Mouse (Mus musculus): ENCODE data around the gene M1ap. TPM values are rescaled to one million over a fixed set of nuclear protein-coding genes. Genes with fewer than 3 reads are reported as not detected.

Gene M1ap
- polyA plus RNA-seq, 1 experiment from 2014 or later = 0.22 TPM

- H3K4me1 ChIP-seq (replicated peaks) = peaks cover 50% of the 10 kb centered on the region
- no peaks in the 10 kb centered on the region for H3K9me3 ChIP-seq
- WGBS = under 1% methylated on average over 31 of the region's 31 CpGs
- H3K27ac ChIP-seq = peak overlapping the region; percentile 84
- peak; percentile 68 for DNase-seq (ENCODE audit: low spot score)
- peaks cover 85% of the 10 kb centered on the region for H3K27me3 ChIP-seq (ENCODE audit: insufficient read depth, poor library complexity, severe bottlenecking)
- H3K36me3 ChIP-seq = no peaks in the 10 kb centered on the region
- peak overlapping the region; percentile 69 for H3K4me3 ChIP-seq
Observed at GRCm38 (mm10) chr6:83032769-83033191, 86.1 kb downstream of the M1ap start.

DNA sequence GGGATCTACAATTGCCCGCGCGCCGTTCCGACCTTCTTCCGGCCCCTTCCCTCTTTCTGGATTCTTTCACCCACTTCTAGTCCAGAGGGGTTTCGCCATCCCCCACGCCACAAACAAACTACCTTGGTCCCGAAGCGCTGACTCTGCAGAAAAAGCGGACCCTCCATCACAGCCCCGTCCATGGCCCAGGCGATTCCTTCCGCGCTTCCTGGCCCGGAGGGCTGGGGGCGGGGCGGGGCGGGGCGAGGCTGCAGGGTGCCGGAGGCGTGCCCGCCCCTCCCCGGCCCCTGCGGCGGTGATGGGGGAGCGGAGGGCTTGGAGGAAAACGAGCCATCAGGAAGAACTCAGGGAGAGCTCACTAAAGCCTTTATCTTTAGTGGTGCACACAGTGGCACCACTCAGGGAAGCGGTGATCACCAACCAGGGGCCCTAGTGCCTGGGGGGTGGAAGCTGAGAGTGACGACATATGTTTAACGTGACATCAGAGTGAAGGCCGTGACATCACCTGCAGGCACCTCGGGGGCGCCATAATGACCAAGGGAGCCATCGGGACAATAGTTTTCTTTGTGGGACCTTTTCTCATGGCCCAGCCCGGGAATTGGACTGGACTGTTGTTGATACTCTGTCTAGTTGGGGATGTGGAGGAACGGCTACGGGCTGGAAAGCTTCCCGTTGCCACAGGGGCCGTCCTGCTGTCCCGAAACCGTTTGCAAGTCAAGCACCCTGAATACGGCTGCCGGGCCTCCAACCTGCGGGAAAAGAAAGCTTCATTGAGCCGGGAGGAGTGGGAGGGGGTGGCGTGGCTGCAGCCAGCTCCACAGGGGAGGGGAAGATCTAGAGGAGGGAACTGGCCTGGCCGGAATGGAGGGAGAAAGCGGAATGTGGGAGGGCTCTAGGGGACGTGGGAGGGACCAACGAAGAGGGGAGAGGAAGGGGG lies 86.8 kb downstream of the M1ap start, which contains the start of the genes Dok1 and Loxl3:
Gene Dok1 (minus strand): TSS at position 223 of the 937 bp plus-strand sequence.
Gene Loxl3 (plus strand): TSS at position 925 of the 937 bp plus-strand sequence.
- no peaks in the 10 kb centered on the region for H3K9me3 ChIP-seq
- no peaks in the 10 kb centered on the region for H3K36me3 ChIP-seq
- WGBS = under 1% methylated on average over 51 of the region's 51 CpGs
- peak; percentile 79 for DNase-seq (ENCODE audit: low spot score)
- peak within 1 kb of the TSS; percentile 84 for H3K27ac ChIP-seq
- H3K27me3 ChIP-seq (ENCODE audit: insufficient read depth, poor library complexity, severe bottlenecking) = peaks cover 82% of the 10 kb centered on the region
- peaks cover 55% of the 10 kb centered on the region for H3K4me1 ChIP-seq (replicated peaks)
- peak within 1 kb of the TSS; percentile 69 for H3K4me3 ChIP-seq

DNA sequence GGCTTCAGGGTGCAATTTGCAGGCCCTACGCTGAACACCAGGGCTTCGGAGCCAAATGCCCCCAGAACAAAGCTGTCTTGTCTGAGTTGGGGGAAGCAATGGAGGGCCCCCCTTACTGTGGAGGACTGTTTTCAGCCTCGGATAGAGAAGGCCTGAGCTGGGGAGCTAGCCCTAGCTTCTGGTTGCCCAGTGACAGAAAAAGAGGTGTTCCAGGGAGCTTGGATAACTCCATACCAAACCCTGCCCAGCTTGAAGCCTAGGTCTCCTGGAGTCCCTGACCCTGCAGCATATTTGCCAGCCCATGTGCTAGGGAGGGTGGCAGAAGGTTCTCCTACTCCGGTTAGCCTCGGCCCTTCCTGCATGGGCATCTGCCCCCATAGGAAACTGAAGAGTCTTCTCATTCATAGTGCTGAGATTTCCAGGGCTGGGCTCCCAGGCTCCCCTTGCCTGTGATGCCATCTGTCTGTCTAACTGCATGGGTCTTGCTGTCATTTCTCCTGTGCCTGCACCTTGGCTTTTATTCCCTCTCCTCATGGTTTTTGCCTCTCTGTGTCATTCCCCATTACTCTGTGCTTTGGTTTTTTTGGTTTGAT lies 87.9 kb downstream of the M1ap start:
- Histone ChIP-seq H3K4me1 (replicated peaks) (peaks cover 60% of the 10 kb centered on the region), H3K27me3 (ENCODE audit: insufficient read depth, poor library complexity, severe bottlenecking) (peaks cover 72% of the 10 kb centered on the region)
- WGBS = 10% methylated on average over 5 of the region's 5 CpGs

DNA sequence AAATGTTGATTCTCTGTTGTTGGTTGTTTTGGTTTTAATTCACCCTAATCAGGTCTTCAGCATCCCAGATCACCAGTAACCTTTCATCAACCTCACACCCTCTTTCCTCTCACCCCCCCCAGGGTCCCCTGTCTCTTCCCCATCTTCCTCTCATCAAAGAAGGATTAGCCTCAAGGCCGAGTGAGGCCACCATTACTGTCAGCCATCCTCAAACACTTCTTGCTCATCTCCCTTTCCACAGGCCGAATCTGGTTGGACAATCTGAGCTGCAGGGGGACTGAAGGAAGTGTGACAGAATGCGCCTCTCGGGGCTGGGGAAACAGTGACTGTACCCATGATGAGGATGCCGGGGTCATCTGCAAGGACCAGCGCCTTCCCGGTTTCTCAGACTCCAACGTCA lies 90.5 kb downstream of the M1ap start:
- Histone ChIP-seq H3K27ac (no peak overlapping the region), H3K9me3 (no peaks in the 10 kb centered on the region), H3K36me3 (no peaks in the 10 kb centered on the region), H3K4me1 (replicated peaks) (peaks cover 45% of the 10 kb centered on the region), H3K27me3 (ENCODE audit: insufficient read depth, poor library complexity, severe bottlenecking) (peaks cover 46% of the 10 kb centered on the region), H3K4me3 (no peak overlapping the region)
- 79% methylated on average over 8 of the region's 8 CpGs for WGBS
- DNase-seq (ENCODE audit: low spot score) = no peak

More for the DNA sequence above, 87.9 kb downstream of the M1ap start:
- no peak for DNase-seq (ENCODE audit: low spot score)
- peak overlapping the region; percentile 84 for H3K27ac ChIP-seq
- H3K9me3 ChIP-seq = no peaks in the 10 kb centered on the region
- no peaks in the 10 kb centered on the region for H3K36me3 ChIP-seq
- H3K4me3 ChIP-seq = peak overlapping the region; percentile 69

DNA sequence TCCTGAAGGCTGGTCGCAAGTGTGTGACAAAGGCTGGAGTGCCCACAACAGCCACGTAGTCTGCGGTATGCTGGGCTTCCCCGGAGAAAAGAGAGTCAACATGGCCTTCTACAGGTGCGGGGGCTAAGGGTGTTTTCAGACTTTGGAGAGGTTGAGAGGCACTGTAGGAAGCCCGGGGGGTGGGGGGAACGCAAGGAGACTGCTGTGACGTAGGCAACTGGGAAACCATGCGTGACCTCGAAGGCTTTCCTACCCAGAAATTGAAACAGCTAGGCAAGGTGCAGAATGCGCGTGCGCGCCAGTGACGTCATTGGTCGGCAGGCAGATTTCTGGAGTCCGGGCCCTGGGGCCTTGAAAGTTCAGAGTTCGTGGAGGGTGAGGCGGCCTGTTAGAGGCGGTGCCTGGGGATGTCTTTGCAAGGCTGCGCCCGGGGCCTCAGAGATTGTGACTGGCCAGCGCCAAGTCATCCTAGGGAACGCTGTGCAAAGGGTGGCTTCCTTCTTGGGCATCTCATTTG lies 91.9 kb downstream of the M1ap start:
- Histone ChIP-seq H3K4me1 (replicated peaks) (peaks cover 37% of the 10 kb centered on the region), H3K27ac (peak overlapping the region; percentile 67), H3K9me3 (no peaks in the 10 kb centered on the region), H3K27me3 (ENCODE audit: insufficient read depth, poor library complexity, severe bottlenecking) (peaks cover 40% of the 10 kb centered on the region), H3K36me3 (no peaks in the 10 kb centered on the region), H3K4me3 (peak overlapping the region; percentile 39)
- peak; percentile 93 for DNase-seq (ENCODE audit: low spot score)
- WGBS = 9% methylated on average over 24 of the region's 24 CpGs

- 79% methylated on average over 5 of the region's 5 CpGs for WGBS
- no peak for DNase-seq (ENCODE audit: low spot score)
- Histone ChIP-seq H3K4me3 (no peak overlapping the region), H3K4me1 (replicated peaks) (peaks cover 28% of the 10 kb centered on the region), H3K27ac (no peak overlapping the region), H3K27me3 (ENCODE audit: insufficient read depth, poor library complexity, severe bottlenecking) (peaks cover 24% of the 10 kb centered on the region), H3K36me3 (no peaks in the 10 kb centered on the region), H3K9me3 (no peaks in the 10 kb centered on the region)
Observed at GRCm38 (mm10) chr6:83040601-83041000, 93.9 kb downstream of the M1ap start.

DNA sequence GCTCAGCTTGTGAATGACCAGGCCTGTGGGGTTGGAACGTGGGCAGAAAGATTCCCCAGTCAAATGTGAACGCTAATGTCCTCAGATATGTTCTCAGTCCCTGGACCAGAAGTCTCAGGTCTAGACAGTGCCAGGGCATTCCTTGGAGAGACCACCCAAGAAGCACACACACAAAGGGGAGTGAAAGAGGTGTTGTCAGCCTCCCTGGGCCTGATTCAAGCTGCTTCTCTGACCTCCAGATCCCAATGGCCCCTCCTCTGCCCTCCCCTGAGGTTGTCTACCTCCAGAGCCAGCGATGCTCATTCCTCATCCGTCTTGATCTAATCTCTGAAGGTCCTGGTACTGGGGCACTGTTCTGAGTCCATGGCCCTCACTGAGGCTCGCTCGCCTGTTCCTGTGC lies 96.9 kb downstream of the M1ap start:
- H3K4me1 ChIP-seq (replicated peaks) = peaks cover 22% of the 10 kb centered on the region
- H3K36me3 ChIP-seq = no peaks in the 10 kb centered on the region
- no peak for DNase-seq (ENCODE audit: low spot score)
- no peaks in the 10 kb centered on the region for H3K9me3 ChIP-seq
- no peak overlapping the region for H3K4me3 ChIP-seq
- 0 out of 2 replicates have a peak overlapping the region, but pooled peaks have one; percentile 40 for H3K27ac ChIP-seq
- H3K27me3 ChIP-seq (ENCODE audit: insufficient read depth, poor library complexity, severe bottlenecking) = no peaks in the 10 kb centered on the region
- 60% methylated on average over 6 of the region's 6 CpGs for whole genome bisulfite sequencing

GRCm38 (mm10) chr6:83043993-83044392 lies 97.3 kb downstream of the M1ap start:
- H3K4me3 ChIP-seq = no peak overlapping the region
- peaks cover 18% of the 10 kb centered on the region for H3K4me1 ChIP-seq (replicated peaks)
- H3K27ac ChIP-seq = 0 out of 2 replicates have a peak overlapping the region, but pooled peaks have one; percentile 40
- DNase-seq (ENCODE audit: low spot score) = no peak
- 90% methylated on average over 5 of the region's 5 CpGs for WGBS
- H3K9me3 ChIP-seq = no peaks in the 10 kb centered on the region
- no peaks in the 10 kb centered on the region for H3K27me3 ChIP-seq (ENCODE audit: insufficient read depth, poor library complexity, severe bottlenecking)
- no peaks in the 10 kb centered on the region for H3K36me3 ChIP-seq

DNA sequence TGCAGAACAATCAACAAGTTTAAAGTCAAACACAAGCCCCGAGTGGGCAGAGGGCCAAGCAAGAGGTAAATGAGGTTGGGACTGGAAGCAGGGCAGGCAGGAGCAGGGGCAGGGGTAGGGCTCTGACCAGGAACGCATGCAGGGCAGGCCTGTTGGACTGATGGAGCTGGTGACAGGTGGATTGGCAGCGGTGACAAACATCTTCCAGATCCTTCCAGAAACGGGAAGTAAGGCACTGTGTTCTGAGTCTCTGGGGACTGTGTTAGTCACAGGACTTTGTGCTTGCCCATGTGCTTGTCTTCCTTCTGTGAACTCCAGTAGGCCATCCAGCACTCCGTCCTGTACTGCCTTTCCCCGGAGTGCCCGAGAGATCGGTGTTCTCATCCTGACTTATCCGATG lies 98.0 kb downstream of the M1ap start:
- 78% methylated on average over 9 of the region's 9 CpGs for WGBS
- Histone ChIP-seq H3K36me3 (no peaks in the 10 kb centered on the region), H3K9me3 (no peaks in the 10 kb centered on the region), H3K4me1 (replicated peaks) (peaks cover 18% of the 10 kb centered on the region), H3K27ac (no peak overlapping the region), H3K4me3 (no peak overlapping the region), H3K27me3 (ENCODE audit: insufficient read depth, poor library complexity, severe bottlenecking) (no peaks in the 10 kb centered on the region)
- no peak for DNase-seq (ENCODE audit: low spot score)

- DNase-seq (ENCODE audit: low spot score) = no peak
- peaks cover 24% of the 10 kb centered on the region for H3K36me3 ChIP-seq
- WGBS = 73% methylated on average over 10 of the region's 10 CpGs
- no peaks in the 10 kb centered on the region for H3K27me3 ChIP-seq (ENCODE audit: insufficient read depth, poor library complexity, severe bottlenecking)
- no peak overlapping the region for H3K27ac ChIP-seq
- H3K4me3 ChIP-seq = no peak overlapping the region
- no peaks in the 10 kb centered on the region for H3K9me3 ChIP-seq
- peaks cover 27% of the 10 kb centered on the region for H3K4me1 ChIP-seq (replicated peaks)
Observed at GRCm38 (mm10) chr6:83049367-83049766, 102.7 kb downstream of the M1ap start.

DNA sequence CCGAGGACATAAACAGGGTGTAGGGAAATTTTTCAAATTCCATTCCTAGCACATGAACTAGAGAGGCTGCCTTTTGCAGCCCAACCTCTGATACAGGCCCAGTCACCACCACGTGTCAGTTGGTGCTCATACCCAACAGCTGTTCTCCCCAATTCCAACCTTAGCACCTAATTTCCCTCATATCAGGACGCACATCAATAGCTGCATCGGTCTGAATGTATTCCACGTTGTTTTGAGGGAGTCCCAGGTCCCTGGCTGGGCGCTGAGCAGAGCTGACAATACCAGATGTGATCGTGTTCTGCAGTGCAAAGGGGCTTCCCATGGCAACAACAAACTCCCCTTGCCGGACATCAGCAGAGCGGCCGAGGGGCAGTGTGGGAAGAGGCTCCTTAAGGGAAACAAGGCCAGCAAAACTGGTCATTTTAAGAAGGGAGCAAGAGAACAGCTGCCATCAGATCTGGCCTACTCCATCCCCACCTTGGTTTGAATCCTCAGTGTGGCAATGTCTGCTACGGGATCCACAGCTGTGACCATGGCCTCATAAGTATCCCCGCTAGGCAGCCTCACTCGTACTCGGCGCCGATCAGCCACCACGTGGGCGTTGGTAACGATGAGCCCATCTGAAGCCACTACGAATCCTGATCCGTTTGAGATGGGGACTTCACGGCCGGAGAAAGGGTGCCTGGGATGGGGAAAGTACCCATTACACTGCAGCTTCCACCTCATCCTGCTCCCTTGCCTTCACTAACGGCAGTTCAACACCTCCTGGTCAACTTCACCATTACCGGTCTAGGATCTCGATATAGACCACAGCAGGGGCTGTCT lies 106.6 kb downstream of the M1ap start:
- Histone ChIP-seq H3K9me3 (no peaks in the 10 kb centered on the region), H3K36me3 (peaks cover 49% of the 10 kb centered on the region), H3K27ac (peak overlapping the region; percentile 95), H3K27me3 (ENCODE audit: insufficient read depth, poor library complexity, severe bottlenecking) (no peaks in the 10 kb centered on the region), H3K4me1 (replicated peaks) (peaks cover 40% of the 10 kb centered on the region), H3K4me3 (peak overlapping the region; percentile 99)
- WGBS = 3% methylated on average over 26 of the region's 26 CpGs
- DNase-seq (ENCODE audit: low spot score) = peak; percentile 66
